Mouse (Mus musculus) myocyte (in vitro differentiated cells): ENCODE measurements around the gene Mdfic. TPM values are rescaled to one million over a fixed set of nuclear protein-coding genes. Genes with fewer than 3 reads are reported as not detected.

ENCODE experiments used
- H3K27me3 ChIP-seq: one replicate; pipeline ENCODE4 v1.6.1; 2011; ENCODE audit not compliant: control insufficient read depth, insufficient read depth, insufficient read length
- H3K36me3 ChIP-seq: one replicate; pipeline ENCODE4 v1.6.1; 2011; ENCODE audit not compliant: control insufficient read depth, insufficient read depth
- H3K4me2 ChIP-seq: one replicate; pipeline ENCODE4 v1.6.1; 2011; ENCODE audit warnings: low read depth, control low read depth
- H3K4me3 ChIP-seq: one replicate; pipeline ENCODE4 v1.5.1; 2011; ENCODE audit warnings: mild to moderate bottlenecking, control low read depth, moderate library complexity
- H3K79me2 ChIP-seq: one replicate; pipeline ENCODE4 v1.6.1; 2011; ENCODE audit not compliant: control insufficient read depth, insufficient read depth
- H3ac ChIP-seq: one replicate; pipeline ENCODE4 v1.6.1; 2011; ENCODE audit not compliant: control insufficient read depth, insufficient read length
- CEBPB ChIP-seq: IDR thresholded peaks from 2 replicates; pipeline ENCODE4 v1.6.1; 2011; ENCODE audit warnings: mild to moderate bottlenecking, moderate library complexity; ENCODE audit not compliant: poor library complexity, insufficient read depth, severe bottlenecking
- E2F4 ChIP-seq: IDR thresholded peaks from one replicate; pipeline ENCODE4 v1.6.1; 2011; ENCODE audit warnings: mild to moderate bottlenecking, control low read depth, moderate library complexity; ENCODE audit not compliant: insufficient read depth
- MAX ChIP-seq: IDR thresholded peaks from one replicate; pipeline ENCODE4 v1.6.1; 2011; ENCODE audit warnings: low read depth, mild to moderate bottlenecking, control low read depth
- MYOD1 ChIP-seq, 3 experiments: IDR thresholded peaks; one replicate each; pipeline ENCODE4 v1.6.1; 2011; ENCODE audit warnings: control low read depth in 2 of 3, low read depth in 2 of 3, mild to moderate bottlenecking in 2 of 3, moderate library complexity in 1 of 3; ENCODE audit not compliant: insufficient read length in 2 of 3, control insufficient read depth in 1 of 3
- MYOG ChIP-seq, 3 experiments: IDR thresholded peaks; one replicate each; pipeline ENCODE4 v1.6.1; 2011; ENCODE audit warnings: control low read depth in 2 of 3, low read depth in 2 of 3, mild to moderate bottlenecking in 2 of 3; ENCODE audit not compliant: insufficient read length in 2 of 3, control insufficient read depth in 1 of 3, insufficient read depth in 1 of 3
- POLR2A ChIP-seq: IDR thresholded peaks from one replicate; pipeline ENCODE4 v1.6.1; 2011; ENCODE audit warnings: low read depth, mild to moderate bottlenecking, control low read depth, moderate library complexity; ENCODE audit not compliant: insufficient read length
- POLR2AphosphoS2 ChIP-seq: IDR thresholded peaks from one replicate; pipeline ENCODE4 v1.6.1; 2011; ENCODE audit warnings: low read depth, control low read depth; ENCODE audit not compliant: insufficient read length
- REST ChIP-seq: IDR thresholded peaks from one replicate; pipeline ENCODE4 v1.6.1; 2011; ENCODE audit warnings: mild to moderate bottlenecking, control low read depth, moderate library complexity; ENCODE audit not compliant: insufficient read depth, insufficient read length
- SRF ChIP-seq: IDR thresholded peaks from one replicate; pipeline ENCODE4 v1.6.1; 2011; ENCODE audit warnings: low read depth; ENCODE audit not compliant: control insufficient read depth, insufficient read length
- TCF12 ChIP-seq: IDR thresholded peaks from one replicate; pipeline ENCODE4 v1.6.1; 2011; ENCODE audit warnings: mild to moderate bottlenecking, control low read depth; ENCODE audit not compliant: poor library complexity, insufficient read depth, severe bottlenecking
- TCF3 ChIP-seq: IDR thresholded peaks from one replicate; pipeline ENCODE4 v1.6.1; 2011; ENCODE audit warnings: low read depth, control low read depth; ENCODE audit not compliant: insufficient read length
- USF1 ChIP-seq: IDR thresholded peaks from one replicate; pipeline ENCODE4 v1.6.1; 2011; ENCODE audit warnings: low read depth, mild to moderate bottlenecking, control low read depth, moderate library complexity
- polyA plus RNA-seq: library from polyadenylated mRNA; unstranded; fragments of >200 nt; fragmentation: generic; extraction: Trizol; gene quantifications from one replicate; pipeline ENCODE4 v1.2.1, GENCODE M21; 2012; ENCODE audit warnings: missing spikeins

Mdfic gene
- polyA plus RNA-seq, 1 experiment = 26.9 TPM

DNA sequence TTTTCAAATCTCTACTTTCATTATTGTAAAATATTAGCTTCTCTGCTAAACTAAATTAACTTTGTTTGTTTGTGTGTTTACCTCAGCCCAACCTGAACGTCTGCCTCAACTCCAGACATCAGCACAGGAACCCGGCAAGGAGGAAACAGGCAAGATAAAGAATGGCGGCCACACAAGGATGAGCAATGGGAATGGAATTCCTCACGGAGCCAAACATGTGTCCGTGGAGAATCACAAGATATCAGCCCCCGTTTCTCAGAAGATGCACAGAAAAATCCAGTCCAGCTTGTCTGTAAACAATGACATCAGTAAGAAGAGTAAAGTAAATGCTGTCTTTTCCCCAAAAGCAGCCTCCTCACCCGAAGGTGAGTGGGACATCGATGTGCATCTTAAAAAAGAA is 49.7 kb downstream of the Mdfic start:
- H3K36me3 ChIP-seq = peaks cover 26% of the 10 kb centered on the region
- no peak overlapping the region for H3ac ChIP-seq
- peaks cover 61% of the 10 kb centered on the region for H3K79me2 ChIP-seq
- TF ChIP-seq SRF (no peak), POLR2AphosphoS2 (no peak), MYOG (IDR thresholded peaks at IDR 0.05; ENCODE audit: control insufficient read depth in 1 of 3, insufficient read depth in 1 of 3, insufficient read length in 2 of 3, low read depth in 2 of 3) (no peak), USF1 (no peak), TCF3 (no peak), REST (no peak), MYOD1 (IDR thresholded peaks at IDR 0.05; ENCODE audit: control insufficient read depth in 1 of 3, insufficient read length in 2 of 3, low read depth in 2 of 3) (peak in 1 of 3 experiments; percentile 25), TCF12 (no peak), E2F4 (no peak)
- H3K4me2 ChIP-seq = peak overlapping the region; percentile 73
- no peak overlapping the region for H3K4me3 ChIP-seq
- no peaks in the 10 kb centered on the region for H3K27me3 ChIP-seq

- Histone ChIP-seq H3K4me2 (no peak overlapping the region), H3K4me3 (no peak overlapping the region), H3K27me3 (no peaks in the 10 kb centered on the region), H3K79me2 (peaks cover 53% of the 10 kb centered on the region), H3ac (no peak overlapping the region), H3K36me3 (peaks cover 21% of the 10 kb centered on the region)
- no peak for TF ChIP-seq USF1
- no peak for TF ChIP-seq TCF3
- no peak for TF ChIP-seq CEBPB
- TF ChIP-seq MYOD1 (IDR thresholded peaks at IDR 0.05; ENCODE audit: control insufficient read depth in 1 of 3, insufficient read length in 2 of 3, low read depth in 2 of 3) = no peak
- TF ChIP-seq MYOG (IDR thresholded peaks at IDR 0.05; ENCODE audit: control insufficient read depth in 1 of 3, insufficient read depth in 1 of 3, insufficient read length in 2 of 3, low read depth in 2 of 3) = no peak
- no peak for TF ChIP-seq TCF12
- no peak for TF ChIP-seq SRF
- TF ChIP-seq E2F4 = no peak
- TF ChIP-seq POLR2AphosphoS2 = no peak
- TF ChIP-seq REST = no peak
- no peak for TF ChIP-seq MAX
- TF ChIP-seq POLR2A = no peak
Observed at GRCm38 (mm10) chr6:15777070-15777469, 56.6 kb downstream of the Mdfic start.

DNA sequence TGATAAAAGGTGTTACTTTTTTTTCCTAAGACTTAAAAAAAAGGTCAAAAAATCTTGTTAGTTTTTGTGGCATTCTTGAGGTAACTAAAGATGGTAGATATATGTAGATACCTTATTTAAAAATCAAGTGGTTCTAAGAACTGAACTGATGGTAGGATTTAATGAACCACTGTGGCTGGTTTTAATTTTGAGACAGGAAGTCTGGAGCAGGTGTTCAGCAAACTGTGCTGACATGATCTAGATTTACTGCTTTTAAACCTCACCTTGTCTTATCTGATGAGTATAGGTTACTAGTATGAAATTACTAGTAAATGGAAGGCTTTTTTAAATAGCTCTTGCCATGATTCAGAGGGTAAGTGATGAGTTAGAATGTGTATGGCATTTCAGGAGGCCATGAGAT is 59.7 kb downstream of the Mdfic start:
- Histone ChIP-seq H3ac (no peak overlapping the region), H3K79me2 (peaks cover 57% of the 10 kb centered on the region), H3K36me3 (peaks cover 15% of the 10 kb centered on the region), H3K4me2 (no peak overlapping the region), H3K4me3 (no peak overlapping the region), H3K27me3 (no peaks in the 10 kb centered on the region)
- TF ChIP-seq MYOG (IDR thresholded peaks at IDR 0.05; ENCODE audit: control insufficient read depth in 1 of 3, insufficient read depth in 1 of 3, insufficient read length in 2 of 3, low read depth in 2 of 3) (no peak), SRF (no peak), E2F4 (no peak), REST (no peak), CEBPB (no peak), POLR2AphosphoS2 (no peak)

- Histone ChIP-seq H3K27me3 (no peaks in the 10 kb centered on the region), H3K4me3 (no peak overlapping the region), H3K79me2 (peaks cover 51% of the 10 kb centered on the region), H3K4me2 (no peak overlapping the region), H3K36me3 (peaks cover 13% of the 10 kb centered on the region), H3ac (no peak overlapping the region)
- TF ChIP-seq TCF3 = no peak
- no peak for TF ChIP-seq POLR2A
- no peak for TF ChIP-seq USF1
- no peak for TF ChIP-seq POLR2AphosphoS2
- no peak for TF ChIP-seq CEBPB
- no peak for TF ChIP-seq SRF
- no peak for TF ChIP-seq TCF12
- TF ChIP-seq MYOD1 (IDR thresholded peaks at IDR 0.05; ENCODE audit: control insufficient read depth in 1 of 3, insufficient read length in 2 of 3, low read depth in 2 of 3) = no peak
- no peak for TF ChIP-seq MAX
Observed at GRCm38 (mm10) chr6:15780688-15781087, 60.2 kb downstream of the Mdfic start.

DNA sequence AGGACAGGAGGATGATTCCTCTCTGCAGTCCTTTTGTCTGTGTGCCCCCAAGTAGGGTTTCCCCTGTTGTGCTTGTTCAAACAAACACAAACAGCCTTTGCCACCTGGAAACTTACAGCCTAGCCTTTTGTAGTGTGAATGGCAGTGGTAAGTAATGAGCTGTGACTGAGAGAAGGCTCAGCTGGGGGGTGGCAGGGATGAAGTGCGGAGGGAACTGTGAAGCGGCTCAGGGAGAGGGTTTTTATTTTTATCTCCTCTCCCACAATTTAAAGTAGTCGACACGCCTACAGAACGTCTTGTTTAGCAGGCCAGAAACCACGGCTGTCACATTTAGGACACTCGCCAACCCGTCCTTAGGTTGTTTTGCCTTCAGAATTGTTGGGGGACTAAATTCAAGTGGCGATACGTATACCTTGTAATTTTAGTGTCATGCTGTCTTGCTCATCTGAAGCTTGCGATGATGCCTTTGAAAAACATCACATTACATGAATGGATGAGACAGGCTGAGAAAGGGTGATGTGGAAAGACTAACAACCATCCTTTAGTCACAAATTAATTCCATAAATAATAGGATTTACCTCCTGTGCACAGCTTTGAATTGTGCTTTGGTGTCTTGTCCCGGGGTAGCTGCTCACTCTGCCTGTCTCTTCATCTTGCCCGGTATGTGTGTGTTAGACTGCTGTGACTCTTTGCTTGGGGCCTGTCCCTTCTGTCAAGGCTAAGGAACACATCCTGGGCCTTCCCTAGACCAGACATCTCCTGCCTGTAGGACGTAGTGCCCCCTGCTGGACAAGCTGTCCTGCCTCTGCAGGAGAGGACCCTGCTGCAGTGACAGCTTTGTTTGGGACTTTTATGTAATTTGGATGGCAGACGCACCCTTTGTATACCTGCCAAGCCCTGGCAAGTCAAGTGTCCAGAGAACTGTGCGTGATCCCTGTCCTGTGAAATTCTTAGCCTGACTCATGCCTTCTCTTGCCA is 69.4 kb downstream of the Mdfic start:
- Histone ChIP-seq H3K36me3 (peaks cover 18% of the 10 kb centered on the region), H3K79me2 (peaks cover 29% of the 10 kb centered on the region), H3K4me3 (no peak overlapping the region), H3K4me2 (peak overlapping the region; percentile 43), H3K27me3 (no peaks in the 10 kb centered on the region), H3ac (no peak overlapping the region)
- TF ChIP-seq MAX (no peak), SRF (no peak), TCF3 (no peak), REST (no peak), MYOG (IDR thresholded peaks at IDR 0.05; ENCODE audit: control insufficient read depth in 1 of 3, insufficient read depth in 1 of 3, insufficient read length in 2 of 3, low read depth in 2 of 3) (no peak), E2F4 (no peak), TCF12 (no peak), CEBPB (no peak), POLR2AphosphoS2 (no peak), POLR2A (no peak), USF1 (no peak)
